Mouse (Mus musculus): ENCODE measurements around the gene Ppp6r2. TPM values are rescaled to one million over a fixed set of nuclear protein-coding genes. Genes with fewer than 3 reads are reported as not detected.

Ppp6r2 gene
- total and polyA plus RNA-seq, 2 experiments from 2014 or later = 87.1 to 225 TPM

DNA sequence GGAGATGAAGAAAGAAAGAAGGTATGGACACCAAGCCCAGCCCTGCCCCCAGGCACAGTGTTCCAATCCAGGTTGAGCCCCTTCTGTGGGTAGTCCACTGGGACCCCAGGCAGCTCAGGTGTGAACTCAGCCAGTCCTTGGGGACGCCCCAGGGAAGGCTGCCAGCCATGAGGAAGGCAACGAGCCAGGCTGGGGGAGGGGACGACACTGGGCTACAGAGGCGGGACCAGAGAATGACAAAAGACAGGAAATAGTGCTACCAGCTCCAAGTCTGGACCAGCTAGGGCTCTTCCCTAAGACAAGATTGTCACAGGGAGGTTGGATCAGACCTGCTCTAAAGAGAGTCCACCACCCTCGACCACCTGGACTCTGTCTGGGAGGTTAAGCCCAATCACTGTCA lies 34.2 kb upstream of the Ppp6r2 start:
- H3K4me3 ChIP-seq (ENCODE audit: low read depth, low read length) = no peak overlapping the region
- H3K4me1 ChIP-seq (ENCODE audit: insufficient read depth, low read length) = peaks cover 52% of the 10 kb centered on the region
- 15% methylated on average over 5 of the region's 5 CpGs for WGBS
- ATAC-seq (ENCODE audit: low FRiP score) (no peak), DNase-seq (ENCODE audit: low spot score) (no peak)
- TF ChIP-seq CTCF (IDR thresholded peaks at IDR 0.05) = no peak
- no peaks in the 10 kb centered on the region for H3K9me3 ChIP-seq (ENCODE audit: low read length)
- H3K27ac ChIP-seq (ENCODE audit: low read depth, low read length) = no peak overlapping the region
- H3K27me3 ChIP-seq (ENCODE audit: insufficient read depth, low read length) = no peaks in the 10 kb centered on the region
- H3K4me2 ChIP-seq (ENCODE audit: low read depth, low read length, poor library complexity, severe bottlenecking) = peak overlapping the region; percentile 77
- no peaks in the 10 kb centered on the region for H3K36me3 ChIP-seq (ENCODE audit: insufficient read depth, low read length)
- 0 out of 2 replicates have a peak overlapping the region, but pooled peaks have one; percentile 13 for H3K9ac ChIP-seq (replicated peaks; ENCODE audit: low read length, poor library complexity, severe bottlenecking)

DNA sequence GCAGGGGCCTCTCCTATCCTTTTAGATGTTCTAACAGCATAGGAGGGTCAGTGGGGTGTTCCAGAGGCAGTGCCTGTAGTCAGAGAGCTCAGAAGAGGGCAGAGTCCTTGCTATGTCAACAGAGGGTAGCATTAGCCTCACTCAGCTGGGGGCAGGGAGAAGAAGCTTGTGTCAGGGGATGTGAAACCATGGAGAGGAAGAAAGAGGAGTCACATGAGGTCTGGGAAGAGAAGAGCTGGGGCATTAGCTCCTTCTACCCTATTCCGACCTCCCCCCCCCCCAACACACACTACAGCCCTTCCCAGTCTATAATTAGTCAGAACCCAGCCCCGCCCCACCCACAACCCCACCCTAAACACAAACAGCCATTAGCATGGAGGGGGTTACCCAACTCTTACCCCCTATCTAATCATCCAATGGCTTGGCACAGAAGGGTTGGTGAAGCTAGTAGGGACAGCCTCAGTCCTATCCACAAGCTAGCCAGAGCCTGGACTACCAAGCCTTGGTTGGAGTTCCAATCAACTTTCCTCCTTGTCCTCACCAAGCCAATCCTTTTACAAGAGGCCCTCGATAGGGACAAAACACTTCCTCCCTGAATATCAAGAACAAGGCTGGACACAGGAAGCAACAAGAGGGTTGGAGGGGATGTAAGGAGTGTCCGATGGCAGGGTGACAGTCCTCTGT lies 33.6 kb upstream of the Ppp6r2 start:
- no peaks in the 10 kb centered on the region for H3K9me3 ChIP-seq (ENCODE audit: low read length)
- 70% methylated on average over 4 of the region's 4 CpGs for WGBS
- peaks cover 46% of the 10 kb centered on the region for H3K4me1 ChIP-seq (ENCODE audit: insufficient read depth, low read length)
- no peak for DNase-seq (ENCODE audit: low spot score)
- H3K9ac ChIP-seq (replicated peaks; ENCODE audit: low read length, poor library complexity, severe bottlenecking) = 0 out of 2 replicates have a peak overlapping the region, but pooled peaks have one; percentile 13
- no peaks in the 10 kb centered on the region for H3K36me3 ChIP-seq (ENCODE audit: insufficient read depth, low read length)
- no peak for TF ChIP-seq CTCF (IDR thresholded peaks at IDR 0.05)
- H3K27ac ChIP-seq (ENCODE audit: low read depth, low read length) = no peak overlapping the region
- no peak for ATAC-seq (ENCODE audit: low FRiP score)
- no peak overlapping the region for H3K4me3 ChIP-seq (ENCODE audit: low read depth, low read length)
- H3K27me3 ChIP-seq (ENCODE audit: insufficient read depth, low read length) = no peaks in the 10 kb centered on the region
- H3K4me2 ChIP-seq (ENCODE audit: low read depth, low read length, poor library complexity, severe bottlenecking) = peak overlapping the region; percentile 77

DNA sequence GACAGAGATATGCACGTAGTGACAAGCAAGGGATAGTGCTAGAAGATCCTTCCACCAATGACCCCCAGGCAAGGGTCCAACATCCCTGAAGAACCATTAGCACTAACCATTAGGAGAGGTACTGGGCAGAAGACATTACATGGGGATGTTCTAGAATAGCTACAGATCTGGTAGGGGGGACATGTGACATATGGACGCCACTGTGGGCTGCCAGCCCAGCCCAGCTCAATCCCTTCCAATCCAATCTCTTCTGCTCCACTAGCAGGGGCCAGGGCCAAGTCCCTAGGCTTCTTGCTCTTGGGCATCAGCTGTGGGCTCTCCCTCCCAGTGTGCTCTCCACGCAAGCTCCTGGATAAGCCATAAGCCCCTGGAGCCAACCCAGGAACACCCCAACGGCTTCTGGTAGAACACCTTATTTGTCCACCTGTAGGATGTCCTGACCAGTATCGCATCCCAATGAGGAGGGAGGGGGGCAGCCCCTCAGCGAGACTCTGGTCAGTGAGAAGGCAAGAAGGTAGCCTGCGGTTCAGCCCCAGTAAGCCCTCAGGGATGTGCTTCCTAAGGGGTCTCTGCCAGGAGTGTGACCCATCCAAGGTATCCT lies 33.0 kb upstream of the Ppp6r2 start:
- WGBS = 59% methylated on average over 7 of the region's 7 CpGs
- Histone ChIP-seq H3K4me2 (ENCODE audit: low read depth, low read length, poor library complexity, severe bottlenecking) (peak overlapping the region; percentile 77), H3K4me3 (ENCODE audit: low read depth, low read length) (peak overlapping the region; percentile 83), H3K9me3 (ENCODE audit: low read length) (no peaks in the 10 kb centered on the region), H3K4me1 (ENCODE audit: insufficient read depth, low read length) (peaks cover 46% of the 10 kb centered on the region), H3K36me3 (ENCODE audit: insufficient read depth, low read length) (no peaks in the 10 kb centered on the region), H3K27me3 (ENCODE audit: insufficient read depth, low read length) (no peaks in the 10 kb centered on the region), H3K27ac (ENCODE audit: low read depth, low read length) (peak overlapping the region; percentile 55), H3K9ac (replicated peaks; ENCODE audit: low read length, poor library complexity, severe bottlenecking) (peak overlapping the region; percentile 93; the same call in 1 of the 2 replicates)
- DNase-seq (ENCODE audit: low spot score) = peak; percentile 65
- TF ChIP-seq CTCF (IDR thresholded peaks at IDR 0.05) = no peak
- no peak for ATAC-seq (ENCODE audit: low FRiP score)

DNA sequence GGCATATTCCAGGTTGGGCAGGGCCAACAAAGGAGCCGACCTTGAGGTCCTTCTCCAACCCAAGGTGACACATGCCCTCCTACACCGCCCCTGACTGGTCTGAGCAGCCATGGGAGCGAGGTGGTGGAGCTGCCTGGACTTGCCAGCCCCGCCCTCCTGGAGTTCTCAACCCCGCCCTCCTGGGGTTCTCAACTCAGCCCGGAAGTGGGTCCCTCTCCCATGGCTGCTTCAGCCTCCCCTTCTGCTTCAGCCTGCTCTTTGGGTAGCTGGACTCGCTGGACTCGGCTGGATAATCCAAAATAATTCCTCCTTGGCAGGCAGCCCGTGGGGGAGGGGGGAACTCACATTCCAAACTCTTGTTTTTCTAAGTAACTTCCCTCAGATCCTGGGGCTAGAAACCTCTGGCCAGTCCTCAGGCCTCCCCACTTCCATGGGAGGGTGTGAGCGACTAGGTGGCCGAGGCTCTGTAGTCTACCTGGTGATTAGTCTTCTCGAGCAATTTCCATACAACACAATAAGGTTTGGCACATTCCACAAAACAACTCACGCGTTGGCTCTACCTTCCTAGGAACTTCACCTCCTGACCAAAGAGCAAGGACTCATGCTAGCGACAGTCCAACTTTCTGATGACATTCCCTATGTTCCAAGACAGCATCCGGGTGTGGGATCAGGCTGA lies 32.3 kb upstream of the Ppp6r2 start:
- peak overlapping the region; percentile 77 for H3K4me2 ChIP-seq (ENCODE audit: low read depth, low read length, poor library complexity, severe bottlenecking)
- ATAC-seq (ENCODE audit: low FRiP score) = no peak
- peak overlapping the region; percentile 93 for H3K9ac ChIP-seq (replicated peaks; ENCODE audit: low read length, poor library complexity, severe bottlenecking)
- peak overlapping the region; percentile 83 for H3K4me3 ChIP-seq (ENCODE audit: low read depth, low read length)
- H3K4me1 ChIP-seq (ENCODE audit: insufficient read depth, low read length) = peaks cover 39% of the 10 kb centered on the region
- 3% methylated on average over 16 of the region's 16 CpGs for WGBS
- peak overlapping the region; percentile 85 for H3K27ac ChIP-seq (ENCODE audit: low read depth, low read length)
- H3K27me3 ChIP-seq (ENCODE audit: insufficient read depth, low read length) = no peaks in the 10 kb centered on the region
- no peaks in the 10 kb centered on the region for H3K9me3 ChIP-seq (ENCODE audit: low read length)
- TF ChIP-seq CTCF (IDR thresholded peaks at IDR 0.05) = no peak
- H3K36me3 ChIP-seq (ENCODE audit: insufficient read depth, low read length) = no peaks in the 10 kb centered on the region
- DNase-seq (ENCODE audit: low spot score) = no peak

DNA sequence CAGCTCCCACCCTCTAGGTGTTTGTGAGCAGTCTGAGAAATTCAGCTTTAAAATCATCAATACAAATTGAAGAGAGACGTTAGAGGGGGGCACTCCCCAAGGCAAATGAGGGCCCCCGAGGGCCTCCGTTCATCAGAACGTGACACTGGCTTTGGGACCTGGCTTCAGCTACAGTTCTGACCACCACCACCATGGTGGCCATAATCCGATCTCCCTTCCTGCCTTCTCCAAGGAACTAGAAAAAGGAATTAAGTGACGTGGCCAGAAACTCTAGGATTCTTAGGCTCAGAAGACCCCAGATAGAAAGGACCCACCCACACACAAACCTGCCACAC lies 31.8 kb upstream of the Ppp6r2 start:
- Histone ChIP-seq H3K4me3 (ENCODE audit: low read depth, low read length) (peak overlapping the region; percentile 83), H3K9ac (replicated peaks; ENCODE audit: low read length, poor library complexity, severe bottlenecking) (peak overlapping the region; percentile 93), H3K4me1 (ENCODE audit: insufficient read depth, low read length) (peaks cover 38% of the 10 kb centered on the region), H3K27me3 (ENCODE audit: insufficient read depth, low read length) (no peaks in the 10 kb centered on the region), H3K36me3 (ENCODE audit: insufficient read depth, low read length) (no peaks in the 10 kb centered on the region; the same call in 1 of the 2 replicates), H3K4me2 (ENCODE audit: low read depth, low read length, poor library complexity, severe bottlenecking) (peak overlapping the region; percentile 77), H3K9me3 (ENCODE audit: low read length) (no peaks in the 10 kb centered on the region), H3K27ac (ENCODE audit: low read depth, low read length) (peak overlapping the region; percentile 85)
- WGBS = under 1% methylated on average over 6 of the region's 6 CpGs
- TF ChIP-seq CTCF (IDR thresholded peaks at IDR 0.05) = no peak
- no peak for ATAC-seq (ENCODE audit: low FRiP score)
- no peak for DNase-seq (ENCODE audit: low spot score)

Data from midbrain, postnatal 0 days (tissue).